Mouse (Mus musculus): ENCODE measurements at regions not wholly inside any gene's neighbourhood (a gene's known extent, or its start where the extent isn't known, plus 50 kb on each side); places are given as distances from the start of the nearest gene placed in this dataset.

DNA sequence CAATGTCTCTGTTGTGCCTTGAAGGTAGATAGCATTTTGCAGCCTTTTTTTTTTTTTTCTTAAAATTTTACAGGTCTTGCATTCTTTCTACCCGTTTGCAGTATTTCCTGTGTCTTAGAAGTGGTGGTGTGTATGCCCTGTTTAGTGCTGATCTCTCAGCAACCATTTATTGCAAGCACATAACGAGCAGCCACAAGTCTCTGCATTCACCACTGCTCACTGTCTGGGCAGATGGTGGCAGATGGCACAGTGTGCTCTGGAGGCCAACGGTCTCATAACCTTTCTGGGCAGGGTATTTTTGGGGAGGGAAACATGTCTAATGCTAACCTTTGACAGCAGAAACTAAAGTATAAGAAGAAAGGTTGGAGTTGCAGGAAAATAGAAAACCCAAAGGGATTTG, 266.1 kb upstream of the Ptger4 start:
- DNase-seq = no peak

DNA sequence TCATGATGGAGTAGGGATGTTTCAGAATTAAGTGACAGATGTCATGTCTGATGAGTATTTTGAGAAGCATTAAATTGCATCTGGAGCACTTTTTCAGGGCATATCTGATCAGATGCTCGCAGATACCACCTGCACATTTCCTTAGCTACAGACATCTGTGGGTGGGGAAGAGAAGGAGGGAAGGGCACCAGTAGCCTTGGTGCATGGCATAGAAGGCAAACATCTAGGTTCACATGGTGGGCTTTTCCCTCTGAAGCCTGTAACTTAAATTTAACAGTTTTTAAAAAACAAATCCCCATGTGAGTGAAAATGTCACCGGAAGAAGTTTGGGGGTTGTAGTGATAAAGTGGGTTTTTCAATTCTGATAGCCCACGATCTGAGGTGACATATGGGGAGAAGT, 267.1 kb upstream of the Ptger4 start:
- DNase-seq = no peak

DNA sequence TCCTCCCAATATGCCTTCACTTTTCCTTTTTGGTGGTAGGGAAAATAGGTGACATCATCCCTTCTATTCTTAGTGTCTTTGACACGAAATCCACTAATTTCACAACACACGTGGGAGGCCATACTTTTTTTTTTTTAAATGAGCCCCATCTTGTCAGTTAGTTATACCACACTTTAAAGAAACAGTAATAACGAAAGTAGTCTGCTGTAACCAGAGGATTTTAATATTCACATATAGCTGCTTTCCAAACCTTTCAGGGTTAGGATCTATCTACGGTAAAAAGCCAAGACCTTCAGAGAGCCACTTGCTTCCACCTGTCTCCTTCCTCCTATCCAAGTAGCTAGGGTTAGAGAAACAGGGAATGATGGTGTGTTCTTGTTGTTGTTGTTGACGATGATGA, 268.6 kb upstream of the Ptger4 start:
- DNase-seq = no peak

DNA sequence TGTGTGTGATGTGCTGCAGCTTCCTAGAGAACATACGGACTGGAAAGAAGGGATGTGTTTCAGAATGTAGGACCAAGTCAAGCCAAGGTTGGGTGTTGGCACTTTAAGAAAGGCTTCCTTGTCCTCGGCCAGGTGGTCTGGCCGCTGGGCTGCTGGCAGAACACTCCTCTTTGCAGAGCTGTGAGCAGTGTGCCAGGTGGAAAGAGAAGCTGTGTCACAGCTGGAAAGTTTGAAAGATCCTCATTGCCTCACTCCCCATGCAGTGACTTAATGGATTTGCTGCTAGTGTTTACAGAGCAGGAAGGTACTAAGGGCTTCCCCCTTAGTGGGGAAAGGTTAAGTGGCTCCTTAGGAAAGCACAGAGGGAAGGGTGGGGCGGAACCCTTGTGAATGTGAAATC, 269.2 kb upstream of the Ptger4 start:
- DNase-seq = peak in 1 of 2 experiments; percentile 9

DNA sequence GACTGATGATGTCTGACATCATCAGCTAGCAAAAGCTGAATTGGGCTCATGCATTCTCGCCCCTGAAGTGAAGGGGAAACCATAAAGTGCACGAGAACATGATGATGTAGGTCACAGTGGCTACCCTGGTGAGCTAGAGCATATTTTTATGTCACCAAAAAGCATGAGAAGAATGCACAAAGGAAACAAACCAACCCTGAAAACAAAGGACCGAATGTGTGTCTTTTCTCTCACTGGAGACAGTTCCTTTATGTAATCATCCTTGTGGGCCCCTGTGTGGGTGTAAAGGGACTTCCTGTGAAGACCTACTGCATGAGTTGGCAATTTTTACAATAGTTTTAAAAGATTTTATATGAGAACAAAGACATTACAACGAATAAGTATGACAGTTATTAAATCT, 270.2 kb upstream of the Ptger4 start:
- no peak for DNase-seq

DNA sequence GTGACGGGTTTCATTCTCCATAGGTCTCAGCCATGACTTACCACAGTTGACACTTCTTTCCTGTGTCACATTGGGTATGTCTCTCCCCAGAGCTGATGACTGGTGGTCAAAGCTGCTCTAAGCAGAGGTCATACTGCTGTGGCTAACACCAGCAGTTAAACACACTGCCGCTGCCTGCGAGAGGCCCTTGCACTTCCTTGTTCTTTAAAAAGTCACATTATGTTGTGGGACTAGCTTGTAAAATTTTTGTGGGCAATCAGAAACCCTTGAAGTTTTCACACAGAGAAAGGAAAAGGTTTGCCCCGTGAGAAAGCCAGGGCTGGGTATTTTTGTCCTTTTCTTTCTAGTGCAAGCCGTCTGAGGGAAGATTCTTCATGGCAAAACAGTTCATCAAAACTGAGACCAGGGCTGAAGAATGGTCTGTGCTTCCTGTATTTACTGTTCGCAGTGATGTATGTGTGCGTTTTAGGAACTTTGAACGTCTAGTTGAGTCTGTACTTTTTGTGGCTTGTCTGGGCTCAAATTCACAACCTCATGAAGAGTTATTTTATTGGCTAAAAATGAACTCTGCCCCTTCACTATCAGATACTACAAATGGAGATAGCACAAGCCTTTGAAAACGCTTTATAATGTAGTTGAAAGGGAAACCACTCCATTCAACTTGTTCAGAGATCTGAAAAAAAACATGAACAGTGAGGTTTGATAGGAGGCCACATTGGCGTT, 273.4 kb upstream of the Ptger4 start:
- no peak for DNase-seq

DNA sequence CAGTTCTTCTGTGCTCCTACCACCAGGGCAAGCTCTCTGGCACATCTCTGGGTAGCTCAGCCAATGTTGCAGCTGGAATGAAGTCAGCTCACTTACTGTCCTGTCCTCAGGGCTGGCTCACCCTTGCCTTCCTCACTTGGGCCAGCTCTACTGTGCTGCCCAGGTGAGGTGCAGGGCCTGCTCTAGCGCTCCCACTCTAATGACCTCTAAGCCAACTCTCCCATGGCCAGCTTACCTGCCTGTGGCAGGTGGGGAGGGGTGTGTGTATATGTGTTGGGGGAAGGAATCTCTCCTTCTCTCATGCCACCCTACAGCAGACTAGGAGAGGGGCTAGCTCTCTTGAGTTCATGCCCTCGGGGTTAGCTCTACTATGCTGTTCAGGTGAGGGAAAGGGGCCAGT, 275.6 kb upstream of the Ptger4 start:
- no peak for DNase-seq

DNA sequence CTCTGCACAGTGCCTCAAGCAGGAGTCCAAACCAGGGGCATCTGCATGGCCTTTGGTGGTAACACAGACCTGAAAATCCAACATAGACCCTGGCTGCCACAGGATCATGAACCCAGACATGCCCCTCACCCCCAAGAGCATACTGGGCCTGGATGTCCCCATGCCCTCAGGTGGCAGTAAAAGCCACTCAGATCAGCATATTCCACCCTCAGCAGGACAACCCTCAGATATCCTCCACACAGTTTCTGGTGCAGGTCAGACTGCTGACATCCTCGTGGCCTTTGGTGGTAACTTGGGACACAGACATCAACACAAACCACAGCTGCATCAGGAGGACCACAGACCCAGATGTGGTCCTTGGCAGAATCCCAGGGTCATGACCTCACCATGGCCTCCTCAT, 276.0 kb upstream of the Ptger4 start:
- no peak for DNase-seq

DNA sequence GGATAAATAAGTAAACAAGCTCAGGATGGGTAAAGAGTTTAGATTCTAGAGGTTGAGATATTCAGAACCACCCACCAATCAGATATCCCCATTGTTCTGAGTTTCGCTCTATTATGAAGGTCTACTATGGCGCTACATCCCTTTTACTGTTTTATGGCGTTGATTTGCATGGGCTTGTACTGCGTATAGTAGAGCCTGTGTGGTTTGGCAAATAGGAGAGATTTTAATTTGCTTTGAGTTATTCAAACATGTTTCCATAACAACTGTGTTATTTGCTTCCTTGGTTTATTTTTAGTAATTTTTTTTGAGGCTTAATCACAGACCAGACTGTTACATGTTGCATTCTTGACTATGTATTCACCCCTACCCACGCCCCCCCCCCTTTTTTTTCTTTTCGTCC, 284.6 kb upstream of the Ptger4 start:
- DNase-seq = no peak

DNA sequence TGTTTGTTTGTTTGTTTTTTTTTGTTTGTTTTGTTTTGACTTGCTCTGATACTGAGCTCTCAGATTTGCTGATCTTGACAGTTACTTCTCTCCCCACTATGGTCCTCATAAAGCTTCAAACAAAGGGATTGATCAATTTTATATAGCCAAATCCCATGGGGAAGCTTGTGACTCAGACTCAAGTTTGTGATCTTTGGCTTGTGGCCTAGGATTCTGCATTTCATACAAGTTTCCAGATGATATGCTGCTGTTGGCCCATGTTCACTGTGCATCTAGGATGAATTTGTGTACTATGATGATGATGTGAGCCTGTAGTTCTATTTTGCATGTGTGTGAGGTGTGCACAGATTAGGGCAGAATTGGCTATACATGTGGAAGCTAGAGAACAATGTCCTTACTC, 289.7 kb upstream of the Ptger4 start:
- DNase-seq = no peak

DNA sequence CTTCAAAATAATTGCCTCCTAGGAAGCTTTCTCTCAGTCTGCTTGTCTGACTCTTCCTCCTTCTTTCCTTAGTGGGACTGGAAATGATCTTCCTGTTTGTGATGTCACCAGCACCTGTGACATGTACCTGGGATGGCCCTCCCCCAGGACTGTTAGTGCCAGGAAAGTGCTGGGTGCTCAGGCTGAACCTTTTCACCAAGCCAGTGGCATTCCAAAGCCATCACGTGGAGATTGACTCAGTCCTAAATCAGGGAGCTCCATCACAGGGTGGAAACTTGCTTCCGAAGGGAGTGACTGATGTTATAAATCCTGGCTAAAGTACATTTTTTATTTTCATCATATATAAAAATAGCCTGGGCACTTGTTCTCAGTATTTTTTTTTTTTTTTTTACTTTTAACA, 293.4 kb upstream of the Ptger4 start:
- no peak for DNase-seq

DNA sequence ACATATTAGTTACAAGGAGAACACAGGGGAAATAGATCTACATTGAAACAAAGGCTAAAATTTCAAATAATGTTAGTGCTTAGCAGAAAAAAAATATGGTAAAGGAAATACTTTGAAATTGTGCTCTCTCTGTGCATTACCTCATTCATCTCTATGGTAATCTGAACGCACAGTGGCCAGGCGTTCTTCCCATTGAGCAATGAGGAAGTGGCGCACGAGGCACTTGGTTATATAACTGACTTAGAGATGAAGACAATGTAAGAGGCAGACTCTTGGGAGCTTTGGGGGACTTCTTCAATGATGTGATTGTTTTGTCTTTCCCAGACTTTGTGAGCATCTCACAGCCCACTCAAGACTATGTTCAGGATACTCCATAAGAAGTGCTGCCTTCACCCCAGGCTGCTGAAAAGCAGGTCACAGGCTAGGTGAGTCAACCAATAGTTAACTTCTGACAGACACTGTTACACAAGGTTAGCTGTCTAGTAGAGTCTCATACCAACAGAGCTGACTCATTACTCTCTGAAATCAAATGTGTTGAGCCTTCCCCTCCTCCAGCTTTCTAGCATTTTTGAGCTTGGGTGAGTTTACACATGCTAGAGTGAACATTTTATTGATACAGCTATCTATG, 295.4 kb upstream of the Ptger4 start:
- no peak for DNase-seq

DNA sequence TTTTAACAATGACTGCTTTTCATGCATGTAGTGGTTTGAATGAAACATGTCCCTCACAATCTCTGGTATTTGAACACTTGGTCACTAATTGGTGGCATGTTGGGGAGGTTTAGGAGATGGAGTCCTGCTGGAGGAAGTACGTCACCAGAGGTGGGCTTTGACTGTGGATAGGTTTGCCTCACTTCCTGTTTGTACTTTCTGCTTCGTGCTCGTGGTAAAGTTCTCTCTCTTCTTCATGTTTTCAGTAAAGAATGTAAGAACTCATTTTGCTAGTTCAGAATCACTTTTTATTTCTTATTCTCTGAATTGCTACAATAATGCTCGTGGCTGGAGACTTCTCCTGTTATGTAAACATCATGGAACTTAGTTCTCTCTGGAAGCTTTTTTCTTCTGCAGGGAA, 310.5 kb upstream of the Ptger4 start:
- no peak for DNase-seq

DNA sequence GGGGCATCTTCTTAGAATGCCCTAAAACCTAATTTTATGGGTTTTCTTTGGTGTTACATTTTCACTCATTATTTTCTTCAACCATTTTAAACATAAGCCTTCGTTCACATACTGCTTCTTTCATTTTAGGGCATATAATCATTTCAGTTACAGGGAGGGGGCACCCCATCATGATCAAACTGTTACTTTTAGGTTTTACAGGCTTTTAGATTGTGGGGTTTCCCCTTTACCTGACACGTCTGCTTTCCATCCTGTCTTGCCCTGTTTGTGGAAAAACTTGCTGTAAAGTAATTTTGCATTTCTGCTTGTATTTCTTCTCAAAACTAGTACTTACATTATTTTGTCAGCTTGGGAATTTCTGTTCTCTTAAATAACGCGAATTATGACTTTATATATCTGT, 310.9 kb upstream of the Ptger4 start:
- DNase-seq = no peak

DNA sequence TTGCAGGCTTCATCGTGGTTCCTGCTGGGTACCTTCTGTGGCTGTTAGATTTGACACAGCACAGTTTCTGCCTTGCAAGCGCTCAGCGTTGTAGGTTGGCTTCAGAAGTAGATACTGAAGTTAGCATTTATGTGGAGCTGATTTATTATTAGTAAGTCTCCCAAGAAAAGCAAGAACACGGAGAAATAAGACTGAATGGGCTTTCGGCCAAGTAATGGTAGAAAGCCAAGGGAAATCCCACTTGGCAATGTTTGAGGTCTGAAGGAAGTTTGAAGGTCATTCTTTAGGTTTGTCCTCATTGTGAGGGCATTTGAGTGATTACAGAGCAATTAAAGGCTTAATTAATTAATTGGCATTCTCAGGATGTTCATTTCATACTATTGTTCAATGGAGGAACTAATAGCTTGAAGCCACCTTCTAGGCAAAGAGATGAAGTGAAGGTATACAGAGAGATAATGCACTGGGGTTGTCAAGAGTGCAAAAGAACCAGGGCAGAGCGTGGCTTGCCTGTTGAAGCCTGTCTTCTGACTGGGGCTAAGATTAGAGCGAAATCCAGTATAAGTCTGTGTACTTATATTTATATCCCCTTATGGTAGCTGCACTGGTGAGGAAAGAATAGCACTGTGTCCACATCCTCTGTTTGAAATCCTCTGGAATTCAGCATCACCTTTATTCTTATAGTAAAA, 311.5 kb upstream of the Ptger4 start:
- DNase-seq = peak; percentile 8 to 10

DNA sequence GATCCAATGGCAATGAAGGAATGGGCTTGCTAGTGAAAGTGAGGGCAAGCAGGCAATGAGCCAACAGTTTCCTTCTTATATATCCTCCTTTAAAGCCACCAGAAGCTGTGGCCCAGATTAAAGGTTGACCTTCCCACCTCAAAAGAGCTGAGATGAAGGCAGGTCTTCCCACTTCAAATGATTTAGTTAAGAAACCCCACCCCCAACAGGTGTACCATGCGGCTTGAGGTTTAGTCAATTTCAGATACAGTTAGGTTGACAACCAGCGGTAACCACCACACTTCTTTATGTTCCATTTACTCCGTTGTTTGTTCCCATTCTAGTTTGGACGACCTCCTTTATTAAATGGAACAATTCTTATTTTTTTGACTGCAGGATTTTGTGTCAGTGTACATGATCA, 317.8 kb upstream of the Ptger4 start:
- DNase-seq = no peak

DNA sequence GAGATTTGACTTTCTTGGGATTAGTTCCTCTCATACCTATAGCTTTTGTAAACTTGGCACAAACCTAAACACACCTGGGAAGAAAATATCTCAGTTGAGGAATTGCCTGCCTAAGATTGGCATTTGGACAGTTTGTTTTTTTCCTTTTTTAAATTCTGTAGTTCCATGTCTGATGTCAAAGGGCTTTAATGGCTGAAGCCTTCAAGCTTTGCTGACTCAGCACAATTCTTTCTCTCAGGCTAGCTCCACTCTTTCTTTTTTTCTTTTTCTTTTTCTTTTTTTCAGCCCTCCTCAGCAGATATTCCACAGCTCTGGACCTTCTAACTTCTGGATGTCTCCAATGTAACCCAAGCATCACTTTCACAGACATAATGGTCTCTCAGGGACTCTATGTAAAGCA, 330.4 kb upstream of the Ptger4 start:
- DNase-seq = no peak

DNA sequence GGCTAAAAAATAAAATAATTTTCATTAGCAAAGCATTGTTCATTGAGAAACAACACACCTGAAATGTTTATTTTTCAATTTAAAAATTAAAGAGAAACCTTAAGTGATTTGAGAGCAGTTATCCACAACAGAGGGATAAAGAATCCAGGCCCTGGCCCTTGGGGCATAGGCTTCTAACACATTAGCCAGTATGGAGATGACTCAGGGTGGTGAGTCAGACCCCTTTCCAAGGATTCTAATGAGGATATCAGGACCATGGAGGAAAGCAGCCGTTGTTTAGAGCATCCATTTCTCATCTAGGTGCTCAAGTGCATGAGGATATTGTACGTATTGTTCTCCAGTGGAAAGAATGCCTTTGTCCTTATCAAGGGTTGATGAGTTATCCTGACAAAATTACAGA, 335.6 kb upstream of the Ptger4 start:
- DNase-seq = no peak

DNA sequence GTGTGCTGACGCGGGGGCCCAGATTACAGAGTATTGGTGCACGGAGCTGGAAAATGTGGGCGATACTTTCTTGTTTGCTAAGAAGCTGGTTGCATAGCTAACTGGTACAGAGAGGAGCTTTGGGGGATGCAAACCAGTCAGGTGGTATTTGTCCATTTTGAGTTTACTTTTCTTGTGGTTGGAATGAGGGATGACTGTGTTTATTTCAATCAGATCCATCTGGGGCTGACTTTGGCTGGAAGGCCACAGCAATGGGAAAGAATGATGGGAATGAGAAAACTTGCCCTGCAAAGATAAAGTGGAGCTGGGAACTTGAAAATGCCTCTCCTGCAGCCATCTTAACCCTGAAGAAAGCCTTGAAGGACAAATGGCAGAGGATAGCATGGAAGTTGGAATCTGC, 336.4 kb upstream of the Ptger4 start:
- DNase-seq = no peak

DNA sequence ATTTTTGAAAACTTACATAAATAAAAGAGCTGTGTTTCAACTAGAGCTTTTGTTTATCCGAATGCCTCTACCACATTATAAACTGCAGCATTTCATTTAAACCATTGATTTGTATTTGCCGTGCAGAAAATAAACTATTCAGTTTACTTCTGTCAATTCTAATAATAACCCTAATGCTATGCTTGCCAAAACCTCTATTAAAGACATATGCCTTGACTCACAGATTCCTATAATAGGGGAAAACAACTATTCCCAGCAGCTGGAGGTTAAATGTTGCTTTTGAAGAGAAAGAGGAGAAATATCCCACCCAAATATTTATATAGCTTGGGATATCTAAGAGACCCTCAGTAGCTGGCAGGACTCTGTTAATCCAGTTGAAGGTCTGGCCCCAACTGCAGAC, 340.4 kb upstream of the Ptger4 start:
- no peak for DNase-seq

DNA sequence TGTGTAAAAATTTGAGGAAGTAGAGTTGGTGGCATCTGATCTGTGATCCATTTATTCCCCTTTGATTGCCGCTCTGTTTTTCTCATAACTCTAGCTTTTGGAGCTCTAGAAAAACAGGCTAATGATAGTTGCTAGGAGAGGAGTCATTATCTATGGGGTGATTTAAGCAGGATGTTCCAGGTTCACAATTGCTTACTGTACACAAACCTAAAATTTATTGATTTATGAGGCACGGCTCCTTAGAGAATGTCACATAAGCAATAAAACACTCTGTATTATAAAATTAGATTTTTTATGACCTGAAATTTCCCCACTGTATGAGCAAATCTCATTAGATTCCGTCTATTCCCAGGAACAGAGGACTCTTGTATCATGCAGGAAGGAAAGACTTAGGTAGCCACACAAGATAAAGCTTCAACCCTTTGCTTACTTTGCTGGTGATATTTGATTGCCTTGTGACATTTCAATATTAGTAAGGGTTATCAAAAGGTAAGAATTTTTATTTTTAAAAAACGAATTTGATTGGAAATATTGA, 360.8 kb upstream of the Ptger4 start:
- no peak for DNase-seq

DNA sequence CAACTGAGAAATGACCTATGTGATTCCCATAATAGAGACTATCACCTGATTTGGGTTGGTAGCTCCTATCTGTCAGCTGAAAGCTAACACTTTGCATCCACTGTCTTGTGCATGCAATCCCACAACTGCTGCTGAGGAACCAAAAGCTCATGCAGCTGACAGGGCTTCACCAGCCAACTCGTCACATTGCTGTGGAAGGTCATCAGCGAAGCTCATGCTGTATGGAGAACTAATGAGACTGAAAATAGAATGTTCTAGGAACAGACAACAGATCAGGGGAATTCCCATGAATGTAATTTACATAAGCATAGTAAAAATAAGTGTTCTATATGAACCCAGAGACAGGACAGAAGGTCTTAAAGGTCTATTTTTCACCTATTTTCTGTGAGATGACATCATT, 363.5 kb upstream of the Ptger4 start:
- no peak for DNase-seq

DNA sequence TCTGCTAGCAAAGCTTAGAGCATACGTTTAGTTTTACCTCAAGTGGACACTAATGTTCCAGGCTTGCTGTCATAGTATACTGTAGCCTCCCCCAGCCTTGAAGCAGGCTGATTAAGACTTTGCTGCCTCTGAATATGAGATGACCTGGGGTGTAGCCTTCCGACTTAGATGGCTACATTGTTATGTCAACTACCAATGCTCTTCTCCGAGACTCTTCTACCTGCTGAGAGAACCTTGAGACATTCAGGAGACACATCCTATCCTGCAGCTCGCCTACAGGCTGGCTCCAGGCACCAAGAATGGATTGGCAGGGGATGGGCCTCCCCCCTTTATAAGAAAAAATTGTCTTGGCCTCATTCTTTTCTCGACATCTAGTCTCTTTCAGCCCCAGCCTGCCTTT, 379.0 kb upstream of the Ptger4 start:
- DNase-seq = no peak

DNA sequence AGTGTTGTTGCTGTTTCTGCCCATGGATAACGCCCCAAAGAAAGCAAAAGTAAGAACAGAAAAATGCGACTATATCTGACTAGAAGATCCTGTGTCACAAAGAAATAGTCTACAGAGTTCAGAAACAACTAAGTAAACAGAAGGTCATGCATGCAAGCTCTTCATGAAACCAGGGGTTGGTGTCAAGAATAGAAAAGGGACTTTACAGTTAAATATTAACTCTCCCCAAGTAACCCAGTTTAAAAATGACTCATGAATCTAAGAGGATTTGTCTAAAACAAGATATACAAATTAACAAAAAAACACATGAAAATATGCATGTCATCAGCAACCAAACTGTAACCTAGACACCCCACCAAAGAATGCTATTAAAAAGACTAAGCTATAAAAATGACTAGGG, 381.4 kb upstream of the Ptger4 start:
- DNase-seq = no peak

Measured in kidney, postnatal 4 days (tissue).